Mouse (Mus musculus) E14TG2a.4 (cell line): ENCODE results near the gene Zfp131.

Experiments
- CTCF ChIP-seq: conservative IDR thresholded peaks from 2 replicates; pipeline ENCODE4 v1.5.1; 2014; ENCODE audit warnings: low read length
- POU5F1 ChIP-seq: IDR thresholded peaks from 2 replicates; pipeline ENCODE4 v1.6.1; 2014; ENCODE audit warnings: low read length, borderline replicate concordance

DNA sequence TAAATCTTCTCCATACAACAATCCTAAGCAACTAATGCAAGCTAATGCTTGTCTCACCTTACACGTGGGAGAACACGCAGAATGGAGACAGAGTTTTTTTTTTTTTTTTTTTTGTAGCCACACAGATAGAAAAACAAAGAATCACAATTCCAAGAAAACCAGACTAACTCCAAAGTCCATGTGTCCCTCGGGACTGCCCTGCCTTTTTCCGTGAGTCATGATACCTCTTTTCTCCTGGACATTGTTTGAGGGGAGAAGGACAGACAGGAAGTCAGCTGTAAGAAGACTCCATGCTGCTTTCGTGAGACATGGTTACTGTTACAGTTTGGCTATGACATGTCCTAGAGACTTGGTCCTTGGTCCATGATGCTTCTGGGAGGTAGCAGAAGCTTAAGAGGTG, 67.3 kb downstream of the Zfp131 start:
- TF ChIP-seq CTCF: no peak
- no peak for TF ChIP-seq POU5F1
